ENCODE assay signal across 17 mouse cellular contexts in genomic region chr6:8691199-8691975, GRCm38 (mm10).
DNase-seq lines count a peak whose midpoint lies in the region; ATAC-seq and TF ChIP-seq lines count a peak whose summit lies in the region.
"Had no signal": no experiment of that assay in that cellular context is flagged by ENCODE, and none has a peak within 500 bp of the region (broad histone marks: within the 10 kb centered on the region; RNA-seq: fewer than 3 reads in every experiment).

No protein-coding gene starts in this region.

- no peak for TF ChIP-seq CTCF in MEL (IDR thresholded peaks at IDR 0.05 in 2 of 3, conservative IDR thresholded peaks at IDR 0.05 in 1 of 3; ENCODE audit: control insufficient read depth in 1 of 3, insufficient read depth in 1 of 3, low read depth in 2 of 3, low read length in 3 of 3, poor library complexity in 1 of 3, severe bottlenecking in 1 of 3)

- no peak for ATAC-seq in midbrain, embryonic 11.5 days (ENCODE audit: low FRiP score)
- ATAC-seq in midbrain, embryonic 15.5 days (replicated peaks), result no peak
- ATAC-seq in inflammation-experienced regulatory T-cells, adult 6 months, result peak; percentile 59
- ATAC-seq: forebrain, embryonic 16.5 days had no signal

- 0 out of 4 replicates have a peak, but pooled peaks of 1 of the 2 experiments have one; percentile 10 for TF ChIP-seq EP300 in MEL (IDR thresholded peaks at IDR 0.05; ENCODE audit: low read depth in 1 of 2, low read length in 2 of 2)

- TF ChIP-seq POLR2A in MEL (IDR thresholded peaks at IDR 0.05; ENCODE audit: control insufficient read depth in 1 of 2, insufficient read depth in 1 of 2, low read depth in 1 of 2, low read length in 2 of 2, poor library complexity in 1 of 2), result no peak

- H3K79me2 ChIP-seq in MEL (ENCODE audit: control insufficient read depth, insufficient read depth, low read length, poor library complexity), result no peaks in the 10 kb centered on the region

- no peaks in the 10 kb centered on the region for H3K36me3 ChIP-seq in midbrain, embryonic 11.5 days (ENCODE audit: control insufficient read depth, insufficient read depth, low read length)
- H3K36me3 ChIP-seq in midbrain, embryonic 15.5 days (replicated peaks), result no peaks in the 10 kb centered on the region
- H3K36me3 ChIP-seq in MEL (ENCODE audit: control insufficient read depth in 1 of 2, insufficient read depth in 2 of 2, low read length in 2 of 2), result peaks cover 0 to 7% of the 10 kb centered on the region in 2 experiments; a peak in 2 of 4 replicates
- H3K36me3 ChIP-seq in hindbrain, embryonic 10.5 days, result no peaks in the 10 kb centered on the region
- H3K36me3 ChIP-seq: heart, embryonic 13.5 days; hindbrain, embryonic 13.5 days had no signal

- H3K4me2 ChIP-seq in midbrain, embryonic 11.5 days, result no peak overlapping the region
- H3K4me2 ChIP-seq in midbrain, embryonic 15.5 days, result no peak overlapping the region
- H3K4me2 ChIP-seq: heart, embryonic 13.5 days; hindbrain, embryonic 13.5 days had no signal

- H3K27ac ChIP-seq in midbrain, embryonic 11.5 days (ENCODE audit: low read depth, low read length), result no peak overlapping the region
- no peak overlapping the region for H3K27ac ChIP-seq in midbrain, embryonic 15.5 days
- no peak overlapping the region for H3K27ac ChIP-seq in MEL (ENCODE audit: control insufficient read depth, low read depth, low read length)
- no peak overlapping the region for H3K27ac ChIP-seq in hindbrain, embryonic 10.5 days
- H3K27ac ChIP-seq: heart, embryonic 13.5 days; hindbrain, embryonic 13.5 days had no signal

- H3K4me3 ChIP-seq in midbrain, embryonic 11.5 days (ENCODE audit: low read depth, low read length), result no peak overlapping the region
- no peak overlapping the region for H3K4me3 ChIP-seq in midbrain, embryonic 15.5 days
- H3K4me3 ChIP-seq in MEL (ENCODE audit: control insufficient read depth in 1 of 2, insufficient read depth in 1 of 2, low read depth in 2 of 2, low read length in 2 of 2), result no peak overlapping the region
- H3K4me3 ChIP-seq in hindbrain, embryonic 10.5 days, result no peak overlapping the region
- H3K4me3 ChIP-seq: heart, embryonic 13.5 days; hindbrain, embryonic 13.5 days; megakaryocyte, embryonic 14.5 days had no signal

- peak; percentile 72 for DNase-seq in midbrain, embryonic 11.5 days (ENCODE audit: low spot score, missing footprints)
- DNase-seq in MEL (ENCODE audit: low read depth, low spot score), result peak; percentile 72
- peak; percentile 24 for DNase-seq in skeletal muscle tissue, adult 2 months (ENCODE audit: low read depth, low spot score)
- DNase-seq in right cerebral cortex, adult 2 months (ENCODE audit: low spot score in 2 of 2), result no peak
- DNase-seq in hindbrain, embryonic 10.5 days (ENCODE audit: low spot score), result no peak
- no peak for DNase-seq in kidney, postnatal 14 days
- DNase-seq: adrenal gland, postnatal 36 days; gastrocnemius, postnatal 25 days; kidney, adult 11 months; right cerebral cortex, postnatal 14 days; thymus, postnatal 4 days had no signal

- H3K9me3 ChIP-seq in midbrain, embryonic 11.5 days (ENCODE audit: control insufficient read depth, low read length), result no peaks in the 10 kb centered on the region
- no peaks in the 10 kb centered on the region for H3K9me3 ChIP-seq in midbrain, embryonic 15.5 days
- no peaks in the 10 kb centered on the region for H3K9me3 ChIP-seq in MEL (replicated peaks; ENCODE audit: insufficient read depth, low read length)
- H3K9me3 ChIP-seq in hindbrain, embryonic 10.5 days, result no peaks in the 10 kb centered on the region
- H3K9me3 ChIP-seq: heart, embryonic 13.5 days; hindbrain, embryonic 13.5 days; megakaryocyte, embryonic 14.5 days had no signal

- H3K4me1 ChIP-seq in midbrain, embryonic 11.5 days (ENCODE audit: control insufficient read depth, insufficient read depth, low read length), result peaks cover 14% of the 10 kb centered on the region
- peaks cover 7% of the 10 kb centered on the region; the same call in 1 of the 2 replicates for H3K4me1 ChIP-seq in midbrain, embryonic 15.5 days
- peaks cover 0 to 11% of the 10 kb centered on the region in 2 experiments; a peak in 2 of 4 replicates for H3K4me1 ChIP-seq in MEL (ENCODE audit: control insufficient read depth in 1 of 2, insufficient read depth in 2 of 2, low read length in 2 of 2)
- H3K4me1 ChIP-seq in hindbrain, embryonic 10.5 days (replicated peaks), result peaks cover 21% of the 10 kb centered on the region

- peak; percentile 1 for TF ChIP-seq RAD21 in MEL (IDR thresholded peaks at IDR 0.05; ENCODE audit: low read depth, low read length)

- H3K9ac ChIP-seq in midbrain, embryonic 11.5 days (ENCODE audit: low read length), result no peak overlapping the region
- H3K9ac ChIP-seq in midbrain, embryonic 15.5 days, result no peak overlapping the region
- H3K9ac ChIP-seq in MEL (ENCODE audit: control insufficient read depth, low read depth, low read length, poor library complexity, severe bottlenecking), result no peak overlapping the region
- H3K9ac ChIP-seq: heart, embryonic 13.5 days; hindbrain, embryonic 13.5 days had no signal

- no peaks in the 10 kb centered on the region for H3K27me3 ChIP-seq in midbrain, embryonic 11.5 days (ENCODE audit: control insufficient read depth, insufficient read depth, low read length)
- H3K27me3 ChIP-seq in midbrain, embryonic 15.5 days (replicated peaks), result no peaks in the 10 kb centered on the region
- H3K27me3 ChIP-seq in MEL (ENCODE audit: control insufficient read depth in 1 of 2, insufficient read depth in 2 of 2, low read length in 2 of 2), result no peaks in the 10 kb centered on the region; a peak in 1 of 4 replicates
- H3K27me3 ChIP-seq in hindbrain, embryonic 10.5 days (ENCODE audit: insufficient read depth, poor library complexity, severe bottlenecking), result no peaks in the 10 kb centered on the region
- H3K27me3 ChIP-seq: heart, embryonic 13.5 days; hindbrain, embryonic 13.5 days; megakaryocyte, embryonic 14.5 days had no signal

- 64% methylated on average over 2 of the region's 2 CpGs for WGBS in midbrain, embryonic 11.5 days
- 59% methylated on average over 2 of the region's 2 CpGs for WGBS in midbrain, embryonic 15.5 days
- WGBS in hindbrain, embryonic 10.5 days, result 66% methylated on average over 2 of the region's 2 CpGs

TF ChIP-seq in MEL, 35 proteins besides CTCF, POLR2A, EP300 and RAD21:
- TF ChIP-seq MYC (IDR thresholded peaks at IDR 0.05; ENCODE audit: low read depth, low read length), result 0 out of 2 replicates have a peak, but pooled peaks have one; percentile 25
- no peak for TF ChIP-seq MAZ (IDR thresholded peaks at IDR 0.05; ENCODE audit: low read depth, low read length)
- TF ChIP-seq CHD2 (IDR thresholded peaks at IDR 0.05; ENCODE audit: low read length), result no peak
- no peak for TF ChIP-seq GABPA (IDR thresholded peaks at IDR 0.05; ENCODE audit: low read depth, low read length)
- 0 out of 2 replicates have a peak, but pooled peaks have one; percentile 28 for TF ChIP-seq GATA1 (IDR thresholded peaks at IDR 0.05; ENCODE audit: low read depth, low read length)
- peak; percentile 63; the same call in 1 of the 2 replicates for TF ChIP-seq ELF1 (IDR thresholded peaks at IDR 0.05; ENCODE audit: low read depth, low read length)
- TF ChIP-seq TAL1 (IDR thresholded peaks at IDR 0.05; ENCODE audit: low read length), result 0 out of 2 replicates have a peak, but pooled peaks have one; percentile 8
- peak; percentile 85 for TF ChIP-seq ZNF384 (IDR thresholded peaks at IDR 0.05; ENCODE audit: low read depth, low read length)
- 0 out of 2 replicates have a peak, but pooled peaks have one; percentile 13 for TF ChIP-seq SMC3 (IDR thresholded peaks at IDR 0.05; ENCODE audit: low read depth, low read length)
- TF ChIP-seq E2F4 (IDR thresholded peaks at IDR 0.05; ENCODE audit: borderline replicate concordance, low read depth, low read length), result no peak

Comparison
In these comparisons a context has a peak if more than half of its experiments do, and no peak if none do; other contexts are left out.
1. DNase-seq: peak in midbrain, embryonic 11.5 days (single experiment), MEL (single experiment) and skeletal muscle tissue, adult 2 months (single experiment); none in right cerebral cortex, adult 2 months (0 of 2), hindbrain, embryonic 10.5 days (single experiment) and kidney, postnatal 14 days (single experiment).